Mouse (Mus musculus) splenic B cell, adult 2 months (primary cell): Measurements from ENCODE around the gene Klhdc4.

Experiments
- DNase-seq: peaks from one replicate; pipeline ENCODE4 v3.0.0-alpha.2; 2011; ENCODE audit warnings: low read depth, low spot score
- H3K27me3 ChIP-seq: 2 replicates; pipeline ENCODE4 v1.6.1; 2012; ENCODE audit warnings: mild to moderate bottlenecking, low read length, moderate library complexity, mixed read lengths; ENCODE audit not compliant: control insufficient read depth, poor library complexity, insufficient read depth, severe bottlenecking
- H3K36me3 ChIP-seq: 2 replicates; pipeline ENCODE4 v1.6.1; 2012; ENCODE audit warnings: mild to moderate bottlenecking, low read length, moderate library complexity, mixed read lengths; ENCODE audit not compliant: control insufficient read depth, poor library complexity, insufficient read depth, severe bottlenecking

Gene Klhdc4

DNA sequence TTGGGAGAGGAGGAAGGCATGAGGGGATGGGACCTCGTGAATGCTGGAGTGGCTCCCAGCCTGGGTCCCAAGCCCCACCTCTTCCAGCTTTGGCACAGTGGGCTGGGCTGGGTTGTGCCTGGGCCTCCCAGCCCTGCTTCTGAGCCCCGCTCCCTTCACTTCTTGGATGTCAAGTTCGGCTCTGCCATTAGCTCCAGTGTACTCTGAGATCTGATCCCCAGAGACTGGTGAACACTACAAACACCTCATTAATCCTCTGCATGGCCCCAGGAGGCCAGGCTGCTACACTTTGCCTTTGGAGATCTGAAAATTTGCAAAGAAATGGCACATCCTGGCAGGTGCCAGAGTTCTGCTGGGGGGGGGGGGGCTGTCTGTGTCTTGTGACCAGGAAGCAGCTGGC, 60.3 kb downstream of the Klhdc4 start:
- H3K27me3 ChIP-seq: no peaks in the 10 kb centered on the region
- DNase-seq: no peak
- H3K36me3 ChIP-seq: no peaks in the 10 kb centered on the region

DNA sequence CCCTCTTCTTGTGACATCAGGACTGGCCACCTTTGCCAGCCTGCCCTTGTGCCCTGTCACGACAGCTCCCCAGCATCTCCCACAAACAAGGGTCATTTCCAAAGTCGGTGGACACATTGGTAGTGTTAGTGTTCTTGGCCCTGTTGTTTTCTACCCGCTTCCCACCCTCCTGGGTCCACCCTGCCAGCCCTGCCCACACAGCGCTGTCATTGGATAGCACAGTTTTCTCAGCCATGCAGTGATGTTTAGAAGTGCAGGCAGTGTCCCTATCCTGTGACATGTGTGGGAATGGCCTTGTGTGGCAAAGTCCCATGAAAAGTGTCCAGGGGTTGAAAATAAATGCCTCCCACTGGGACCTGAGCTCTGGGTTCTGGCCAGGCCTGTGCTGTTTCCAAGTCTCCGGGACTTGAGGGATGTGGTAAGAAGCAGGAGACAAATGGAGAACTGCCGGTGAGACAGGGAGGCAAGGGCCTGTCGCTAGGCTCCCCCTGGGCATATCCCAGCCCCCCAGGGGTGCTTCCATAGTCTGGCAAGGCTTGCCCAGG, 63.7 kb downstream of the Klhdc4 start:
- Histone ChIP-seq H3K27me3 (no peaks in the 10 kb centered on the region), H3K36me3 (no peaks in the 10 kb centered on the region)
- DNase-seq: no peak

DNA sequence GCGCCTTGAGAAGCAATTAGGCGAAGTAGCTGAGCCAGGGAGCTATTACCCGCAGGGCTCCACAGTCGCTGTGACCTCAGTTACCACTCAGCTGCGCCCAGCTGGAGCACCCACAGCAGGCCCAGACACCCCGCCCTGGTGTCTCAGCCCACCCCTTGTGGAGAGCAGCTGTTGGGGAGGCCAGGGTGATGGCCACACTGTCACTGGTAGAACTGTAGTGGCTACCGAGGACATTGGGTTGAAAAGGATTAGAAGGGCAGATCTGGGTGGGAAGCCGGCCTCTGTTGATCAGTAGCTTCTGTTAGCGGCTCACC, 65.7 kb downstream of the Klhdc4 start:
- no peak for DNase-seq
- no peaks in the 10 kb centered on the region for H3K27me3 ChIP-seq
- no peaks in the 10 kb centered on the region for H3K36me3 ChIP-seq

DNA sequence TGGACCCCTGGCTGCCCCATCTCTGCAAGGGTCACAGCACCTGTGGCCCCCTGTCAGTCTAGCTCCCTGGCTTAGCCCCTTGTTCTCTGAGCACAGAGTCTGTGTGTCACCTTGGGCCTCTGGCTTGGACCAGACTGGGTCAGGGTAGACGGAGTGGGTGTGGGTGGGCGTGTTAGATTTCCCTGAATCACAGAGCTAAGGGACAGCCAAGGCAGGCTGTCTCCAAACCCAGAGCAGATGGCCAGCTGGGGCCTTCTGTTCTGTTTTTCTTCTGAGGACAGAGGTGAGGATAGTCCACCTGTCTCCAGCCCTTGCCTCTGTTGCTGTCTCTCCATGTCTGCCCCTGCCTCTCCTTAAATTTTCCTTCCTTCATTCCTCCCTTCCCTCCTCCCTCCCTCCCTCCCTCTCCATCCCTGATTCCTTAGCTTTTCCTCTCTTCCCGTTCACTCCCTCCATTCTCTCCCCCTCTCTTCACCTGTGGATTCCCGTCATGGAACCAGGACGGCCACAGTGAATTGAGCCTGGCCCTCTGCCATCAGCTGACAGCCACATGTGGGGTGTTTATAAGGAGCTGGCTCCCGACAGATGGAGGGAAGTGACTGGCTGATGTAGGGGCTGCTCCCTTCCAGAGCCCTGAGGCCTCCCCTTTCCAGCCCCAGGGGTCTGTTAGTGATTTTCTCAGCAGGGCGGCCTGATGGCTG, 66.2 kb downstream of the Klhdc4 start:
- DNase-seq: no peak
- no peaks in the 10 kb centered on the region for H3K36me3 ChIP-seq

DNA sequence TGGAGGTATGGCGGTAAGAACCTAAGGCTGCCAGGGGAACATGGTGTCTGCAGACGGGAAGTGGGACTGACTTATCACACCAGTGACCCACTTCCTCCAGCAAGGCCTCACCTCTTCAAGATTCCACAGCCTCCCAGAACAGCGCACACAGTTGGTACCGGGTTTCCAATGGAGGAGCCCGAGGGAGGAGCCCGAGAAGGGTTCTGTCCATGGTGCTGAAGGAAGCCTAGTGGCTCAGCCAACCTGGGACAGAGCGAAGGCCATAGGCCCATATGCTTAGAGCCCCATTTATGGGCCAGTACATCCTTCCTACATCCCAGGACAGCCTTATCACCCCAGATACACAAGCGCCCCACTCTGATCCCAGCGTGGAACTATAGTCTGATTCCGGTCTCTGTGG, 67.9 kb downstream of the Klhdc4 start:
- DNase-seq: peak; percentile 9
- H3K36me3 ChIP-seq: no peaks in the 10 kb centered on the region
- H3K27me3 ChIP-seq: no peaks in the 10 kb centered on the region

More for the DNA sequence above, 66.2 kb downstream of the Klhdc4 start:
- no peaks in the 10 kb centered on the region for H3K27me3 ChIP-seq

DNA sequence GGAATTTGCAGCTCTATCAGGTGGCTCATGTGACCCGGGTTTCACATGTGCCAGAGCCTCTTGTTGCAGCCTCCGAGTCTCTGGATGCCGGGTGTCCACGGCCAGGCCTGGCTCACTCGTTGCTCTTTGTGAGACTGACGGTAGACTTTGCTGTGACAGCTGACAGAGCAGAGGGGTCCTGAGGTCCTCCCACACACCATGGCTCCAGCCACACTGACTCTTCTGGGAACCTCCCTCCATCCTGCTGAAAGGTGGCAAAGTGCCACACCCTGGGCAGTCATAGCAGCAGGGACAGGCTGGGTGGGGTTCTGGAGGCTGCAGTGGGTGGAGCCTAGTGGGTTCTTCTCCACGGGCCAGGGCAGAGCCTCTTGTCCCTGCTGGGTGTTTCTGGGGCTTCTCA, 68.9 kb downstream of the Klhdc4 start:
- H3K36me3 ChIP-seq: no peaks in the 10 kb centered on the region
- DNase-seq: no peak

DNA sequence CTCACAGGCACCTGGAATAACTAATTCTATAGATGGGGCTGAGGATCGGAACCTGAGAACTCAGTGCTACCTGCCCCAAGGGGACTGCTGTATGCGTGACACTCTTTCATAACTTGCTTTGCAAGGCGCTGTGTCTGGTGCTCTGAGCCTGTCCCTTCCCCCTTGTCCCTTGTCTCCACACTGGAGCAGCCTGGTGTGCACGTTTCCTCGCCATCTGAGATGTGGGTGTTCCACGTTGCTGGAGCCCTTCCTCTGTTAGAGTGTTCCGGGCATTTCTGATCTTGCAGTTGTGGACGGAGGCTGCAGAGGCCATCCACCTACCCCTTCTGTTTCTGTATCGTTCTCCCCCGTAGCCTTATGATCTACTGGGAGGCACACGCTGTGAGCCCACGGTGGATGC, 70.9 kb downstream of the Klhdc4 start:
- Histone ChIP-seq H3K27me3 (no peaks in the 10 kb centered on the region), H3K36me3 (no peaks in the 10 kb centered on the region)
- no peak for DNase-seq

More for the DNA sequence above, 68.9 kb downstream of the Klhdc4 start:
- H3K27me3 ChIP-seq: no peaks in the 10 kb centered on the region

DNA sequence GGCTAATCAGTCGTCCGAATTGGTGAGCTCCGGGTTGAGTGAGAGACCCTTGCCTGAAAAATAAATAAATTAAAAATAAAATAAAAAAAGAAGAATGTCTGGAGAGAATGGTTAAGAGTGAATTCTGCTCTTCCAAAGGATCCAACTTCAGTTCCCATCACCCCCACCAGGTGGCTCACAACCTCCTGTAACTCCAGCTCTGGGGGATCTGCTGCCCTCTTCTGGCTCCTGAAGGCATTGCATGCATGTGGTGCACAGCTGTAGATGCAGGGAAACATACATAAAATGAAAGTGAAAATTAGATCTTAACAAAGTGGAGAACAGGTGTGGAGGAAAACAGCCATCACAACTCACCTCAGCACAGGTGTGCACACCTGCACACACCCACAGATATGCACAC, 78.0 kb downstream of the Klhdc4 start:
- peak; percentile 69 for DNase-seq
- Histone ChIP-seq H3K27me3 (no peaks in the 10 kb centered on the region), H3K36me3 (no peaks in the 10 kb centered on the region)

DNA sequence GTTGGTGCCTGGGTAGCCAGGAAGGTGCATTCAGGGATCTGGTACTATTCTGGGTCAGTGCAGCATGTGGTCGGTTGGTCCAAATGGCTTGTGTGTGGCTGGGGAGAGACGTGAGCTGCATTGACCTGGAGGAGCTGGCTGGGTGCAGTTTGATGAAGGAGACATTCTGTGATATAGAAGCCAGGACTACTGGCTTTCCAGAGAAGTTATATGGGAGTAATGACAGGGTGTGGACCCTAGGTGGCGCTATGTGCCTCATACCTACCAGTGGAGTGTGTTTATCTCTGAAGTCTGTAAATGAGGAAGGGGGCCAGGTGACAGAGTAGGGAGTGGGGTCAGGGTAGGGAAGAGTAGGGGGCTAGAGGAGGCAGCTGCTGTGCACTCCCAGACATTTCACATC, 78.9 kb downstream of the Klhdc4 start:
- H3K36me3 ChIP-seq: no peaks in the 10 kb centered on the region
- no peaks in the 10 kb centered on the region for H3K27me3 ChIP-seq
- DNase-seq: peak; percentile 15

DNA sequence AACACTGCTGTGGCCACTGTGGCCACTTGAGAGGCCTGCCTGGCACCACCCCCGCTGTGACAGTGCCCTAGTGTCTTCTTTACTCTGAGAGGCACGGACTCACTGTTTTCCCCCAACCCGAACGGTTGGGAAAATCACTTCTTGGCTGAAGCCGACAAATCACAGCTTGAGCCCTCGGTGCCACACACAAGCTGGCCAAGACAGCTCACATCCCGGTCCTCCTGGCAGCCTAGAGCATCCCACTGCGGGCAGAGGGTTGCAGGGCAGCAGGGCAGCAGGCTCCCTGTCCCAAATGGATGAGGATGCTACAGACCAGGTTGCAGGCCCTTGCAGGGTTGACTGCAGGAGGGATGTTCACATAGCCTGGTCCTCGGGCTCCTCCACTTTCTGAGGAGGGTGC, 79.9 kb downstream of the Klhdc4 start:
- no peaks in the 10 kb centered on the region for H3K36me3 ChIP-seq
- DNase-seq: no peak
- no peaks in the 10 kb centered on the region for H3K27me3 ChIP-seq
